Comparison of ENCODE assay signal across 27 mouse cellular contexts in the genomic region with DNA sequence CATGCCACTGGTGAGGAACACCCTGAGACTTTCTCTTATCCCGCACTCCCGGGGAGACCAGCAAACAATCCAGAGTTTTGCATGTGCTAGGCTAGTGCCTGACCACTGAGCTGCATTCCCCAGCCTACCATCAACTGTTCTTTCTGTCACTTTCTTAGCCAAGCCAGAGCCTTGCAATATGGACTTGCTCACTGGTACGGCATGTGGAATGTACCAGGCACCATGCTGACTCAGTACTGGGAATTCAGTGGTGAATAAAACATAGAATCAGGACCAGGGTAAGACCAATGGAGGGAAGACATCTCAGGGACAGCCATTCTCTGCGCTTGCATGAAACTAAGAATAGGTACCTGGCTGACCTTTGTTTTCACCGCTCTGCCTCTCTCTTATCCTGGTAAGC. TPM values are rescaled to one million over a fixed set of nuclear protein-coding genes. Genes with fewer than 3 reads are reported as not detected.
DNase-seq lines count a peak whose midpoint lies in the region; ATAC-seq and TF ChIP-seq lines count a peak whose summit lies in the region.
"Had no signal": no experiment of that assay in that cellular context is flagged by ENCODE, and none has a peak within 500 bp of the region (broad histone marks: within the 10 kb centered on the region; RNA-seq: fewer than 3 reads in every experiment).

No protein-coding gene starts in this region.

- peak; percentile 63 for DNase-seq in heart, adult 11 months
- no peak for DNase-seq in heart, postnatal 4 days
- DNase-seq in NIH3T3 (ENCODE audit: low read depth): peak; percentile 56
- DNase-seq in lung, postnatal 14 days: no peak
- DNase-seq in lung, postnatal 0 days (ENCODE audit: low spot score): no peak
- DNase-seq: adrenal gland, adult 2 months; adrenal gland, postnatal 10 days; adrenal gland, postnatal 25 days; B cell, adult 2 months; cerebellum, adult 11 months; cerebellum, adult 18-20 months; cerebellum, adult 8-10 months; cerebellum, adult 9-11 months; cerebellum, postnatal 14 days; cerebellum, postnatal 36 days; embryo, embryonic 11 days had no signal

- no peak overlapping the region for H3K4me2 ChIP-seq in lung, postnatal 0 days (replicated peaks; ENCODE audit: low read depth, low read length)
- H3K4me2 ChIP-seq: embryonic facial prominence, embryonic 13.5 days; embryonic facial prominence, embryonic 15.5 days; forebrain, embryonic 12.5 days had no signal

- ATAC-seq in lung, postnatal 0 days: no peak
- ATAC-seq: CD4-positive, CD25-positive, alpha-beta regulatory T cell, adult 4 months; forebrain, embryonic 14.5 days; forebrain, embryonic 16.5 days had no signal

- no peak overlapping the region for H3K9ac ChIP-seq in lung, postnatal 0 days (replicated peaks; ENCODE audit: low read depth)
- H3K9ac ChIP-seq: embryonic facial prominence, embryonic 13.5 days; embryonic facial prominence, embryonic 15.5 days; forebrain, embryonic 12.5 days had no signal

- H3K27ac ChIP-seq in lung, postnatal 0 days (ENCODE audit: low read length): no peak overlapping the region
- H3K27ac ChIP-seq: embryonic facial prominence, embryonic 13.5 days; embryonic facial prominence, embryonic 15.5 days; forebrain, embryonic 10.5 days; forebrain, embryonic 12.5 days had no signal

- no peak for TF ChIP-seq EP300 in lung, postnatal 0 days (IDR thresholded peaks at IDR 0.05)

- 85% methylated on average over 5 of the region's 5 CpGs for WGBS in lung, postnatal 0 days

- no peak overlapping the region for H3K4me3 ChIP-seq in lung, postnatal 0 days (ENCODE audit: low read depth, low read length)
- H3K4me3 ChIP-seq: embryonic facial prominence, embryonic 13.5 days; embryonic facial prominence, embryonic 15.5 days; erythroblast, embryonic 14.5 days; forebrain, embryonic 10.5 days; forebrain, embryonic 12.5 days had no signal

- H3K36me3 ChIP-seq in lung, postnatal 0 days (ENCODE audit: insufficient read depth, low read length): no peaks in the 10 kb centered on the region
- H3K36me3 ChIP-seq: embryonic facial prominence, embryonic 13.5 days; embryonic facial prominence, embryonic 15.5 days; forebrain, embryonic 10.5 days; forebrain, embryonic 12.5 days; G1E had no signal

- no peaks in the 10 kb centered on the region for H3K27me3 ChIP-seq in lung, postnatal 0 days (replicated peaks; ENCODE audit: insufficient read depth, low read length)
- H3K27me3 ChIP-seq: CH12.LX; embryonic facial prominence, embryonic 13.5 days; embryonic facial prominence, embryonic 15.5 days; forebrain, embryonic 12.5 days had no signal

- TF ChIP-seq CTCF in lung, postnatal 0 days (IDR thresholded peaks at IDR 0.05): no peak

- H3K4me1 ChIP-seq in lung, postnatal 0 days (ENCODE audit: insufficient read depth, low read depth, low read length): no peaks in the 10 kb centered on the region
- H3K4me1 ChIP-seq: embryonic facial prominence, embryonic 15.5 days; forebrain, embryonic 12.5 days had no signal

- no peaks in the 10 kb centered on the region for H3K9me3 ChIP-seq in lung, postnatal 0 days (ENCODE audit: low read length)
- H3K9me3 ChIP-seq: embryonic facial prominence, embryonic 13.5 days; embryonic facial prominence, embryonic 15.5 days; forebrain, embryonic 10.5 days; forebrain, embryonic 12.5 days; G1E had no signal

RNA-seq across cellular contexts. Expression of a gene that starts 35.2 kb away (rescaled TPM):
- not detected for total RNA-seq in heart, postnatal 4 days (2021)
- 2.3 and 2.9 TPM in 2 replicates for polyA plus RNA-seq in lung, postnatal 0 days (2015; fragmentation: Nextera tagmentation; extraction: Ambion mirVana)
- total RNA-seq: adrenal gland, adult 2 months; adrenal gland, postnatal 25 days; CH12.LX; common myeloid progenitor, adult 5-6 weeks had no signal
- polyA plus RNA-seq: adrenal gland, adult 2 months; CD4-positive, CD25-positive, alpha-beta regulatory T cell, adult 4 months; erythroblast, embryonic 14.5 days; G1E had no signal

RNA-seq across cellular contexts. Expression of a gene that starts 35.6 kb away (rescaled TPM):
- 1 to 10 TPM in 1 of 2 experiments, not detected in 1; 2.1 TPM for total RNA-seq in heart, postnatal 4 days (2021)
- polyA plus RNA-seq in lung, postnatal 0 days (2015; fragmentation: Nextera tagmentation; extraction: Ambion mirVana): 0.15 and 0.35 TPM in 2 replicates
- polyA plus RNA-seq: adrenal gland, adult 2 months; erythroblast, embryonic 14.5 days; G1E had no signal

Comparison
In these comparisons a context has a peak if more than half of its experiments do, and no peak if none do; other contexts are left out.
1. DNase-seq: peak in heart, adult 11 months (single experiment) and NIH3T3 (single experiment); none in heart, postnatal 4 days (single experiment), lung, postnatal 14 days (single experiment) and lung, postnatal 0 days (single experiment).